Mouse (Mus musculus) cerebellum, adult (tissue): Measurements from ENCODE around the gene Prkce.
A peak's percentile ranks its signal among the peaks of the same experiment; 100 is the strongest.

Source experiments
- ATAC-seq: cut with Nextera tagmentation; 2 replicates; pipeline ENCODE4 v1.9.2; 2017; ENCODE audit warnings: mild to moderate bottlenecking, moderate library complexity, mixed read lengths; ENCODE audit not compliant: insufficient number of reproducible peaks, low FRiP score, low TSS enrichment

Prkce gene

GRCm38 (mm10) chr17:86250406-86250905 lies 82.9 kb downstream of the Prkce start:
- ATAC-seq, result peak; percentile 60

DNA sequence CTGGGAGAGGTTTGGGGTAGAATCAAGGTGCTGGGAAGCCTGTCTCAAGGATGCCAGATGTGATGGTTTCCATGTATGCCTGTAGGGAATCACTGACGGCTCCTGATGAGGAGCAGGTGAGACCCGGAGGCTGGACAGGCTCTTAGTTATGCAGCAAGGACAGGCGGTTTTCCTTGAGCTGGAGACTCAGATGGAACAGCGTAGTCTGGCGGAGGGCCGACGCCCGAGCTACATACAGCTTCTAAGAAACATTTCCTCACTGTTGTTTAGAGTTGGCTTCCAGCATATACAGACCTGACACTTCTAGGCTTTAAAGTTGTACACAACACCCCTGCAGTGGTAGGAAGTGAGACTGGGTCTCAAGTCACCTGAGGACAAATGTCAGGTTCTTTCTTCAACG lies 86.3 kb downstream of the Prkce start:
- no peak for ATAC-seq

- ATAC-seq, result peak; percentile 54
Observed at GRCm38 (mm10) chr17:86254285-86254684, 86.7 kb downstream of the Prkce start.

DNA sequence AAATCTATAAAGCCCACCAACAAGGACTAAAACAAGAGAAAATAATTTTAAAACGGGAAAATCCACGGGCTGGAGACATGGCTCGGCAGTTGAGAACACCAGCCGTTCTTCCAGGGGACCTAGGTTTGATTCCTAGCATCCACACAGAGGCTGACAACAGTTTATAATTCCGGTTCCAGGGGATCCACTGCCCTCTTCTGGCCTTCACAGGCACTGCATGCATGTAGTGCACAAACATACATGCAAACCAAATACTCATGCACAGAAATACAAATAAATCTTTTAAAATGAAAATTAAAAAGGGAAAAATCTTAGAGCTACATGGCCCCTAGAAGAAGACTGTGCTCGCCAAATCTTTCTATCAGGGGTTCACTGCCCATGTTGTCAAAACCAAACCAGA lies 87.4 kb downstream of the Prkce start:
- no peak for ATAC-seq

DNA sequence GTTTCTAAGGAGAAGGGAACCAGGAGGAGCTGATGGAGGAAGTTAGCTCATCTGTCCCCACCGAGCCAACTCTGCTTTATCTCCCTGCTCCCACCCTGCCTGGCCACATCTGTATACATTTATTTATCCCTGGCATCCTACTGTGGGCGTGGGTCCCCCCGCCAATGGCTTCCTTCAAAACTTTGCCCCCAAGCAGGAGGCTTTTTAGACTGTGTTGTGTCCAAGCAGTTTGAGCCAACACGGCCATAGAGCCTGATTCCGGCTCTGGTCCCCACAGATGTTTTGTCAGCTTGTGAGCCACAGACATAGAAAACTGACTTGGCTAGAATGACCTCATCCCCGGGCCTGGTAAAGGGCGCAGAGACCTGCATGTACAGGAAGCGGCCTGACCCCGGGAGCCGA lies 89.1 kb downstream of the Prkce start:
- ATAC-seq, result no peak

DNA sequence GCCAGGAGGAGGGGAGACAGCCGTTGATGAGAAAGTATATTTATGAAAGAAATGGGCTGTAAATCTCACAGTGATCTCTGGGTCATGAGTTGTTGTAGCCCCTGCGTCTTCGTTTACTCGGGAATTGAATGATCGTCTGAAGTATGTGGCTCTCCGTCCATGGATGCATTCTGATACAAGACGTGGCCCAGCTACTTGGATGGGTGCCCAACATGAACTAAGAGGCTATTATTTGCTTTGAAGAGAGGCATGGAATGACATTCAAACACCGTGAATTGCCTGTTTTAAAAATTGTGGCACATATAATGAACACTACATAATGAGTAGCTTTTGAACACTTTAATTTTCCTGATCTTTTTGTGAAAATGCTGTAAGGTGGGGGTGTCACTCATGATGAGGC lies 93.5 kb downstream of the Prkce start:
- no peak for ATAC-seq

DNA sequence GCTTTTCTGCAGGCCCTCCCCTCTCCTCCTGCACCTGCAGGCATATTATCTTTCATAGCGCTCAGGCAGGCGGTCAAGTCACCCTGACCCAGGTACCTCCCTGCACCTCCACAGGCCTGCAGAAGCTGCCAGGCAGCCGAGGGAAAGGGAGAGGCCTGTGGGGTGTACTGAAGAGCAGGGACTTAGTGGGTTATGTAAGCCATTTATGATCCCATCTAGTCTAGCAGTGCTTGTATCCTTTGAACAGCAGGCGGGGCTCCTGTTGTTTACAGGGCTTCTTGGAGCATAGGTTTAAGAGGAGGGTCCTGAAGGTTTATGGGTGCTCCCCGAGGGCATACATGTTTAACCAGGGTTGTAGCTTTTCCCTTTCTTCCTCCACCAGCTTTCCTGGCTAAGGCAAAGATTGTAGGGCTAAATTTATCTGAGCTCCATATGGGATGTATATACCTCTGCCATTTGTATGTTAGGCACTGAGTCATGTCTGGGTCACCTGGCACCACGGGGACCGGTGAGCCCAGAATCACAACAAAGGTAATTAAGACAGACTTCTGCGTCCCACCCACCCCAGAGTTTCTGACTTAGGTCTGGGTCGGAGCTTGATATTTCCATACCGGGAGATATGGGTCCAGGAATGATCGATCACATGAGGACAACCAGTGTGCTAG lies 96.5 kb downstream of the Prkce start:
- ATAC-seq, result no peak

DNA sequence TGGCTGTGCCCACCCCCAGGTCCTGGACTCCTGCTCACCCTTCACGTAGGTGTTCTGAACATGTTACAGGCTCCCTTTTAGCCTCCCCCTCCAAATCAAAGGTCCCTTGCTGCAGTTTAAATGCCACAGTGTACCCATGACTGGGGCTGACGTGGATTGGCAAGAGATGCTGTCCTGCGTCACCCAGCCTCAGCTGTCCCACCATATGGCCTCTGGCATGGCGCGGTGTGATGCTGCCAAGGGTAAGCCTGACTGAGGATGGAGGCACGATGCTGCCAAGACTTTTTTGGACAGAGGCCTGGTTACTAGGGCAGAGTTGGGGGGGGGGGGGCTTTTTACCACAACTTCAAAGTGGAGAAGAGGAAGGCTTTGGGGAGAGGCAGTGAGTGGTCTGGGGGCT lies 98.5 kb downstream of the Prkce start:
- peak; percentile 93 for ATAC-seq

- ATAC-seq, result no peak
Observed at GRCm38 (mm10) chr17:86267126-86267760, 99.7 kb downstream of the Prkce start.

GRCm38 (mm10) chr17:86269639-86270038 lies 102.1 kb downstream of the Prkce start:
- ATAC-seq, result no peak

GRCm38 (mm10) chr17:86270523-86270922 lies 102.9 kb downstream of the Prkce start:
- no peak for ATAC-seq

- ATAC-seq, result no peak
Observed at GRCm38 (mm10) chr17:86271277-86271676, 103.7 kb downstream of the Prkce start.

- ATAC-seq, result no peak
Observed at GRCm38 (mm10) chr17:86272961-86273360, 105.4 kb downstream of the Prkce start.

DNA sequence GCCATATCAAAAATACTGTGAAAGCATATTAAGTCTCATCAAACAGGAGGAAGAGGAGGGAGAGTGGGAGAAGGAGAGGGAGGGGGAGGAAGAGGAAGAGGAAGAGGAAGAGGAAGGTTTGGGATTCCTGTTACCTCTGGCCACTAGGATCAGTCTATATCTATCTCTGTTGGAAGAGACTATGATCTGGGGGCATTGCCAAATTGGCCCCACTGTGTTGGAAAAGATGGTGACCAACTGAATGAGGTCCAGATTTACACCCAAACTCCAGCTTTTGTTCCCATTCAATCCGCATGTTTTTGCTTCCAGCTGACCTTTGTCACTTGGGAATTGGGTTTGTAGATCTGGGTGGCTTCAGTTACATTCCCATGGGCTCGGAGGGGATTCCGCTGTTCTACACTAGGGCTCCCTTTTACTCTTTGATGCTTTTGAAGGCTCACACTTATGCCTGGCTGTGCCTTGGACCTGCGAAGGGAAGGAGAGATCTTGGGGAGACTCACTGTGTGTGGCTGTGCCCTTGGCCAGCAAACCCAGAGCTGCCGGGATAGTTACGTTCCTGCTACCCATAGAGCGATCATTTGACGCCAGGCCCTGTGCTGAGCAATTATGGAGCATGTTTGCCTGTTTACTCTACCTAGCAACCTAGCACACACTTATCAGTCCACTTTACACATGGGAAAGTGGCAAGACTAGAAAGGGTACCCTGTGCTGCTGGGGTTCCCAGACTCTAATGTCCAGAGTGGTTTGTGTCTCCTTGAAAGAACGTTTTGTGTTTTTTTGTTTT lies 106.2 kb downstream of the Prkce start:
- ATAC-seq, result no peak

GRCm38 (mm10) chr17:86274350-86274744 lies 106.8 kb downstream of the Prkce start:
- ATAC-seq, result no peak

DNA sequence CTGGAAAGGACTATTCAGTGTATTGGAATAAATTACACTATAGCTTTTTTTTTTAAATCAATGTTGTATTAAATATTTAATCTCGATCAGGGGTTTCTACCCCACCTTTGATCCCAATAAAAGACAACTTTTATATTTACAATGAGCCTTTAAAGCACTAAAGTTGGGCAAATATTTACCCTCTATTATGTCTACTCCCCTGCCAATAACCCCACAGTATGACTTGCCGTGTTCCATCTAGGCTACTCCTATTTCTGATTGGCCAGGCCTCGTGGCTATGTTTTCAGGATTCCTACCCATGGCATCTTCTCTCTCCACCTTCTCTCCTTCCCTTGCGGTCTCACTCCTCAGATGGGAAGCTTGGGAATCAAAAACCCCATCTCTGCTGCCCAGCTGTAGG lies 108.8 kb downstream of the Prkce start:
- ATAC-seq, result no peak

DNA sequence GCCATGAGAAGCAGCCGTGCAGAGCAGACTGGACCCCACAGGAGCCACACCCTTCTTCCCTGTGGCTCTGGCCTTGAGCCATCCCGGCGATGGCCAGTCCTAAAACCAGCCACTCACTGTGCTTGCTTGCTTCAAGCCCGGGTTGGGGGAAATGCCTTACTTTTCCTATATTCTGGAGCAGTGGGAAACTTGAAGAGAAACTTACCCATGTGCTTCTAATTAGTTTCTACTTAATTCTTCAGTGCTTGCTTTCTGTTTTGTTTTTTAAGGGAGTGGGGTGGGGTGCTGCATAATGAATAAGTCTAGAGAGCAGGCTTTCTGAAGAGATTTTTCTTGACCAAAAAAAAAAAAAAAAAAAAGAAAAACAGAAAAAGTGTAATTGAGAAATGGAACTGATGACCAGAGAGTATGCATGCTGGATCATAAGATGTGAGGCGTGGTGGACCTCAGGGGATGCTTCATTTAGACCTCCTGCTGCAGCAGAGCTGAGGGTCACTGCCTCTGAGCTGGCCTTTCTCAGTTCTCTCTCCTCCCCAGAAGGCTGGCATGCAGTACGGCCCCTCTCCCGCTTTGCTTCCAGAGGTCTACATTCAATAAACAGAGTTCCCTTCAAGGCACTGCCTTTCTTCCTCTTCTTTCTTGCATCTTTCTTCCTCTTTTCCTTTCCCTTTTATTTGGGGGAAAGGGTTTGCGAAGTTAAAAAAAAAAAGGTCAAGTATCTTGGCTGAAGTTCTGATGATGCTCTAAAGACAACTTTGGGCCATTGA lies 109.6 kb downstream of the Prkce start:
- no peak for ATAC-seq

- ATAC-seq, result no peak
Observed at GRCm38 (mm10) chr17:86277999-86278526, 110.5 kb downstream of the Prkce start.

- ATAC-seq, result no peak
Observed at GRCm38 (mm10) chr17:86279751-86280150, 112.2 kb downstream of the Prkce start.

GRCm38 (mm10) chr17:86283741-86284140 lies 116.2 kb downstream of the Prkce start:
- peak; percentile 79 for ATAC-seq
